Mouse (Mus musculus) spleen, embryonic (tissue): Measurements from ENCODE around the gene Rita1.

ENCODE experiments used
- CTCF ChIA-PET: fragments of 350-600 bp; sonication (Branson Sonifier 250); formaldehyde crosslinking; loops from one replicate; lab custom pipeline; 2022; lab: Charles Lee

Gene Rita1

DNA sequence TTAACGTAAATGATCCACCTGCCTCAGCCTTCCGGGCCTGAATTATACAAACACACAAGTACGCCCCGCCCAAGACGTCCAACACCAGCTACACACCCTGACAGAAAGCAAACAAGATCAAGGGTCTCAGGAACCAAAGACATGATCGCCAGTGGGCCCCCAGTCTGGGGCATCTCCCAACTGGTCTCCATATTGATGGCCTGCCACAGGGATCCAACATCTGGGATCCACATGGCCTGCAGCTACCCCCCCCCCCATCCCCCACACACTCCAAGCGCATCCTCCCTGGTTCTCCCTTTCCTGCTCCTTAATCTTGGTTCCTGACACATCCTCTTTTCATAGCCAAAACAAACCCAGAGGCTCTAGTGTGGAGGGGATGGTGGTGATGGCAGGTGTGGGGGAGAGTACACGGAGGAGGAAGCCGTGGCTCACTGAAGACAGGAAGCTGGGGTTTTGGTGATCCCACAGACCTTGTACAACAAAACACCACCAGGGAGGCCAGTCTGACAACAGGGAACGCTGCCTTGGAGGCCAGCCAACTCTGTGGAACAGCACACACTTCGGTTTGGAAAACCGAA is 33.8 kb downstream of the Rita1 start:
- CTCF ChIA-PET = interaction anchor here (0.5 to 1.5 kb wide), 4 partner anchors 9 to 373 kb away, joined by 3 to 8 read pairs (median 4); partner anchors contain the start of genes Iqcd and Tpcn1

DNA sequence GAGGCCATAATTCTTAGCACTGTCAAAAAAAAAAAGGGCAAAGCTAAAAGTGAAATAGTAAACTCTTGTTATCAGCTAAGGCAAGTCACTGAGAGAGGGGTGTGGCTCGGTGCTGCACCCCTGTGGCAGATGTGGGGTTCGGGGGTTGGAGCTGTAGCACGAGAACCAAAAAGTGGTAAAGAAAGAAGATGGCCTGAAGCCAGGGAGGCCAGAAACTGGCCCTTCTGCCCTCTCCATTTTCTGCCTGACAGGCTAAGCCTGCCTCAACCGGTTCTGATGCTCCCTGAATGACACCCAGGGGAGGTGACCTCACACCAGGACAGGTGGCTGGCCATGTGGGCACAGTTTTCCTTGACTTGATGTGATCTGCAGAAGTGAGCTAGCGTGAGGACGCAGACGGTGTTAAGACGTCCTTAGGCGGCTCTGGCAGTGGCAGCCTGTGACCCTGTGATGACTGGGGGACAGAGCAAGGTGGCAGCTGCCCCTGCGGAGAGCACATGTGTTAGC is 34.4 kb downstream of the Rita1 start:
- CTCF ChIA-PET = interaction anchor here (0.5 to 0.8 kb wide), 3 partner anchors 37 to 372 kb away, joined by 3 to 8 read pairs (median 3); no protein-coding TSS in a partner anchor

DNA sequence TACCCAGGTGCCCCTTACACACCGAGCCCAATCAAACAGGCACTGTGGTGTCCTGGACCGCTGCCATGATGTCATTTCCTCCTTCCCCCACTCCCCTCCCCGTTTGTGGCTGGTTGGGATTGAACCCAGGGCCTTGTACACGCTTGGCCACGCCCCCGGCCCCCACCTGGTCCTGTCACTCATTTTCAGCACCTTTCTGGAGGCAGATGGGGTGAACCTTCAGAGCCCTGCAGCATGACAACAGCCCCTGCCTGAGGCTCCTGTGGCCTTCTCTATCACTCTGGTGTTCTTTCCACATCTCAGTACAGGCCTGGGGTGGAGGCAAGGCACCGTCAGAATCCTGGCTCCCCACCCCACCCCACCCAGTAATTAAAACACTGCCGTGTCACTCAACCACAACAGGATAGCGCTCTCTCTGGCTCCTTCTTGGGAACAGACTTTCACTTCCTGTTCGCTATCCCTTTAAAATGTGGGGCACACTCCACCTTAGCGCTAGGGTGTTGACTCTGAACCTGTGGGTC is 35.5 kb downstream of the Rita1 start:
- CTCF ChIA-PET = interaction anchor here (0.8 kb wide), 1 partner anchor 36 kb away, joined by 3 read pairs; no protein-coding TSS in a partner anchor

- CTCF ChIA-PET = interaction anchor here (0.6 to 1.4 kb wide), 2 partner anchors 48 to 175 kb away, joined by 4 to 8 read pairs; partner anchors contain the start of gene Oas2
These were observed 37.8 kb downstream of the Rita1 start for GRCm38 (mm10) chr5:120574469-120575063.

DNA sequence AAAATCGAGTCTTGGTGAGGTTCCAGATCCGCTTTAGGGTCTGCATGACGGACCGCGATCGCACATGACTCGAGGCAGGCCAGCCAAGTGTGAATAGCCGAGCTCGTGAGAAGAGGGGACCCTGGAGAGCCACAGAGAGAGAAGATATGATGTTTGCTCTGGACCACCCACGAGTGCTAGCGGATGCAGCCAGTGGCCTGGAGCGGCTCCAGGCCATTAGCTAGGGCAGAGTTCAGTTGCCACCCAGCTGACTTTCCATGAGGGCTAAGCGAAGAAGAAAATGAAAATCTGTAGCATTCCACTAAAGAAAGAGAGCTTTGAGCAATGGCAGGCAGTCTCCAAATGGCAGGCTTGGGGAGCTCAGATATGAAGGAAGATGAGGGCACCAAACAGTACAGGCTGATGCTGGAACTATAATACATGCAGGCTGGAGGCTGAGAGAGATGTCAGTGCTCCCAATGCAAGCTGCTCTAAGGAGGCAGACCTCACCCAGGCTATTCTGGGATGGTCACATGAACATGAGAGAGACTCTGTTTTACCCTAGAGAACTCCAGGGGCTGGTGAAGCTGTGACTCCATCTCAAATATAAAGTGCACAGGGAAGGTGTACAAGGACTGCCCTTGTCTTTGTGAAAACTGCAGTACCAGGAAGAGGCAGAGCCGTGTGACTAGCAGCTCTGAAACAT is 41.2 kb downstream of the Rita1 start:
- CTCF ChIA-PET = no interaction called here

- CTCF ChIA-PET = interaction anchor here (0.6 kb wide), 1 partner anchor 65 kb away, joined by 4 read pairs; no protein-coding TSS in a partner anchor
These were observed 42.0 kb downstream of the Rita1 start for GRCm38 (mm10) chr5:120570289-120570897.

GRCm38 (mm10) chr5:120569791-120570190 is 42.6 kb downstream of the Rita1 start:
- CTCF ChIA-PET = interaction anchor here (0.6 kb wide), 1 partner anchor 64 kb away, joined by 4 read pairs; no protein-coding TSS in a partner anchor

- CTCF ChIA-PET = no interaction called here
These were observed 43.4 kb downstream of the Rita1 start for GRCm38 (mm10) chr5:120568964-120569363.

- CTCF ChIA-PET = no interaction called here
These were observed 44.0 kb downstream of the Rita1 start for GRCm38 (mm10) chr5:120568336-120568768.

DNA sequence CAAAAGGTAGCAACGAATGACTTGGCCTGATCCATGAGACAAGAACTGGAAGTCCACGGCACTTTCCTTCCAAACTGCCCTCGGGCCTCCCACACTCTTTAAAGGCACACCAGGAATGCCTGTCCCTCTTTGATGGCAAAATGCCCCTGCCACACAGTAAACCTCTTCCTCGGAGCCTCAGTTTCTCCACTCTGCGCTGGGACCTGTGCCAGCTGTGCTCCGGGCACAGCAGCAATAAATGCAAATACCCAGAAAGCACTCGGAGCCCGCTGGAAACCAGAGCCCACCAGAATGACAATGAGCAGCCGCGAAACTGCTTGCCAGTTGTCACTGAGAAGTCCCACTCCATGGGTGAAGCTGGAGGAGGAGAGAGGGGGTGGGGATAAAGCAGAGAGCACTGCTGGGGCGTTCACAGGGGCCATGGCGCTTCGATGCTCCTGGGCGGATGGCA is 44.6 kb downstream of the Rita1 start:
- CTCF ChIA-PET = no interaction called here

DNA sequence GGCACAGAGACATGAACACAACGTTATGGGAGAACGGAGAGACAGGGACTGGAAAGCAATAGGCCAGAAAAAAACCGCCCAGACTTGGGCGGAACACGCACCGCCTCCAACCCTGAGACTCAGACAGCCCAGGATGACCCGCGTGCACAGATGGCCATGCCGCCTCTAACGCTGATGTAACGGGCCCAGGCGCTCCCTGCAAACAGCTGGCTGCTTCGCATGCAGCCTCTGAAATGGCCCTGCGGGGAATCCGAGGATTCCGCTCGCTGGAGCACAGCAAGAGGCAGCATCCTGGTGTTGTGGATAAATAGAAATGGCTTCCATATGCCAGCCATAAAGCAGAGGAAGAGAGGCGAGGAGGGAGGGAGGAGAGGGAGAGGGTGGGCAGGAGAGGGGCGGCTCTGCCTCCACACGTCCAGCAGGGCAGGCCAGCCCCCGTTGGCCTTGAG is 45.1 kb downstream of the Rita1 start:
- CTCF ChIA-PET = no interaction called here

- CTCF ChIA-PET = no interaction called here
These were observed 45.6 kb downstream of the Rita1 start for GRCm38 (mm10) chr5:120566681-120567252.

DNA sequence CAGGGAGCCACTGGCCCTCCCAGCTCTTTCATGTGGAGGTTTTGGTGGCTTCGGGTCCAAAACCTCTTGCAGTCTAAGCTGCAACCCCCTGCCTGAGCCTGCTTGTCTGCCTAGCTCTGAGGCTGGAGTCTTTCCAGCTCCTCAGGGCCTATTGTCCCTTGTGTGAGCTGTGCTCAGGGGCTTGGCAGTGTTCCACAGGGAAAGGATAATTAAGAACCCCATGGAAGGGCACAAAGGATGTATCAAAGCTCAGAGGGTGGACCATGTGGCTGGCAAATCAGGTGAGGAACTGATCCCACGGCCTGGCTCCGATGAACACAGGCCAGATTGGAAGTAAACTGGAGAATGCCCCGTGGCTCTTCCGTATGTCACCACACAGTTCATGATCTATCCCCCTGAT is 46.3 kb downstream of the Rita1 start:
- CTCF ChIA-PET = no interaction called here

DNA sequence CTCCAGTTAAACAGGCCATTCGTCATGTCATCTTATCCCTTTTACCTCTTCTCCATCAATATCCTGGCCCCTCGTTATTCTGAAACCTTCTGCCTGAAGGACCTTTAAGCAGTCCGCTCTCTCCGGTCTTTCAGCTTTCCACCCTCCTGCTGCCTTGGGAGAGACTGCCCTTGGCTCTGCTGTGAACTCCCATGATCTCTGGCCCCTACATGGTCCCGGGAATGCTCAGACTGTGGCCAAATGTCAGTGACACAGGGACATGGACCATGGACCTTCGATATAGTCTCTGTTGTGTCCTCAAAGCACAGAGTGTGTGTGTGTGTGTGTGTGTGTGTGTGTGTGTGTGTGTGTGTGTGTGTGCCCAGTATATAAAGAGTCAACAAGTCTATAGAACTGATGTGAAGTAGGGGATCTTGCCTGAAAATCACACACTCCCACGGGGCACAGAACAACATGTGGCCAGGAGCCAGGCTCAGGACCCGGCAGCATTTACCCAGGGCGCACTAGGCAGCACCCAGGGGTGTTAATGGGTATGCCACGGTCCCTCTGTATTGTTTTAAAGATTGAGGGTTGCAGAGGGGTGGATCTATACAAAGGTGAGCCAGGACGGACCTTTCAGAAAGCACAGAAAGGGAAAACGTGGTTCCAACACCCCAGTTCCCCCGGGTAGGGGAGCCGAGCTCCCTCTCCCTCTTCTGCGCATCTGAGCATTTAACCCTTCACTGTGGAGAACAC is 47.1 kb downstream of the Rita1 start:
- CTCF ChIA-PET = interaction anchor here (1.0 kb wide), 1 partner anchor 15 kb away, joined by 4 read pairs; no protein-coding TSS in a partner anchor

DNA sequence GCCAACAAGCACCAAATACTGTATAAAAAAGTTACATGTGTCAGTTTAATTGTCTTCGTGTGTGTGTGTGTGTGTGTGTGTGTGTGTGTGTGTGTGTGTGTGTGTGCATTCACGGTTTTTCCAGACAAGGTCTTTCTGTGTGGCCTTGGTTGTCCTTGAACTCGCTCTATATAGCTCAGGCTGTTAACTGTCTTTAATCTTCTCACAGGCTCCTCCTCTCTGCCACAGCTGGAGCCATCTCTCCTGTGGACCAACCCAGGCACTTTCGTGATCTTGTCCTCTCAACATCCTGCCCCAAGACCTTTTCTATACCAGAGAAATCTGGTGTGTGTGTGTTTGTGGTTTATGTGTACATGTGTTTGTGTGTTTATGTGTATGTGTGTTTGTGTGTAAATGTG is 48.5 kb downstream of the Rita1 start:
- CTCF ChIA-PET = no interaction called here

DNA sequence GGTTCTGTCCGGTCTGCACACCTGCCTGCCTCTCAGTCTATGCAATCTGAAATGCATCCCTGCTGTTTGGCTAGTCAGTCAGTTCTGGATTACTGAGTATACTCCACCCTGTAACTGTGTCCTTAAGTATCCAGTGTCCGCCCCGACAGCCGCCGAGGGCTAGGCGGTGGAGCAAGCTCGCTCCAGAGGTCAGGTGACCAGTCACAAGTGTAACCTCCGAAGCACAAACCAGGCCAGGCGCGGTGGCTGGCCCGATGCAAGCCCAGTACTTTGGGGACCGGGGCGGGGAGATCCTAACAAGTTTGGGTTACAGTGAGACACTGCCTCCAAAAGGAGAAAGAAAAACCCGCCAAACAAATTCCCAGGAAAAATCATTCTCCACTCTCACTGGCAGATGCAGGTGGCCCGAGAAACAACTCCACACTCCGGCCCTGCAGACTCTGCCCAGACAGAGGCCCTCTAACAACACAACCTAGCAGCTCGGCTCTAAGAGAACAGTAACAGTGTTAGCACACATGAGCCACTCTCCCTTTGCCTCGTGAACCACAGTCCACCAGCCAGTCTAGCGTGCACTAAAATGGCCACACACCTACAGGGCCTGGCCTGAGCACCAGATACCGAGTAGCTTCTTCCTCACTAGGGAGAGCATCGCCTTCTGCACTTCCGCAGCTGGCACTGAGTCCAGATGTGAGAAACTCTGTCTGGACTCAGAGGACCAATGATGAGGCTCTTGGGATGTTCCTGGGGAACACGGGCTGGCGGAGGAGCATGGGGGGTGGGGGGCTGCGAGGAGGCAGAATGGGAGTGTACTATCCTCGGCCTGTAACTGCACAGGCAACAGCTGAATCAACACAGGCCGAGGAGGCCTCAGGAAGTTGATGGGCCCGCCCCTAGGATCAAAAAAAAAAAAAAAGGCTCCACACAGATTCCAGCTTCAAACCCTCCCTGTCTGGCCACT is 49.2 kb downstream of the Rita1 start:
- CTCF ChIA-PET = interaction anchor here (0.8 kb wide), 1 partner anchor 42 kb away, joined by 4 read pairs; no protein-coding TSS in a partner anchor

GRCm38 (mm10) chr5:120560616-120561311 is 51.6 kb downstream of the Rita1 start:
- CTCF ChIA-PET = interaction anchor here (0.7 kb wide), 1 partner anchor 74 kb away, joined by 3 read pairs; no protein-coding TSS in a partner anchor

DNA sequence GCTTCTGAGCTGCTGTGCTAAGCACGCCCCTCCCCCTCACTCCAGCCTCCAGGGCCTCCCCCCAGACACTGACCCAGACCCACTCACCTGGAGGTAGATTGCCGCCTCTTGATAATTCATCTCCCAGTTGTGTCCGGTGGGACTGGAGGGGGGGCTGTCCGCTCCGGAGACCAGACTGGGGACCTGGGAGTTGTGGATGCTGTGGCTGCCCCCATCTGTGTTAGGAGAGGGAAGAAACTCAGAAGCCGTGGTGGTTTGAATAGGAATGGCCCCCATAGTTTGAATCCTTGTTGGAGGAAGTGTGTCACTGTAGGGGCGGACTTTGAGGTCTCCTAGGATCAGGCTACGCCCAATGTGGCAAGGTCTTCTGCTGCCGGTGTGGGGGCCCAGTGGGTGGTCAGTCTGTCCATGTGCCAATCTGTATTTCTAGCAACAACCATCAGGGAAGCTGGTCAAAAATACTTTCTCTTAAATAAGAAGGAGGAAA is 52.2 kb downstream of the Rita1 start:
- CTCF ChIA-PET = interaction anchor here (0.7 kb wide), 1 partner anchor 73 kb away, joined by 3 read pairs; no protein-coding TSS in a partner anchor
